Mouse (Mus musculus) T-helper 1 cell (primary cell): ENCODE measurements at regions not wholly inside any gene's neighbourhood (a gene's known extent, or its start where the extent isn't known, plus 50 kb on each side); places are given as distances from the start of the nearest gene placed in this dataset.

Experiments
- in situ Hi-C: fragments of 300-600 bp; cut with MboI, MseI; formaldehyde crosslinking; loops from one replicate; pipeline ENCODE4 v1.15.1; 2025; ENCODE audit warnings: high pct_unique_total_duplicates

GRCm38 (mm10) chr13:81852309-81852978 lies 69.6 kb downstream of the Cetn3 start:
- in situ Hi-C loops = loop anchor here (10.0 kb wide), 1 partner anchor 1482 kb away; no protein-coding TSS in a partner anchor

GRCm38 (mm10) chr13:81856072-81856471 lies 73.2 kb downstream of the Cetn3 start:
- in situ Hi-C loops = loop anchor here (10.0 kb wide), 1 partner anchor 1479 kb away; no protein-coding TSS in a partner anchor

- in situ Hi-C loops = no loop called here
These were observed 77.8 kb downstream of the Cetn3 start for GRCm38 (mm10) chr13:81860683-81861082.

- in situ Hi-C loops = no loop called here
These were observed 79.2 kb downstream of the Cetn3 start for GRCm38 (mm10) chr13:81861886-81862600.

GRCm38 (mm10) chr13:81871226-81871625 lies 88.3 kb downstream of the Cetn3 start:
- in situ Hi-C loops = no loop called here

GRCm38 (mm10) chr13:81885879-81886278 lies 103.0 kb downstream of the Cetn3 start:
- in situ Hi-C loops = no loop called here

- in situ Hi-C loops = no loop called here
These were observed 147.4 kb downstream of the Cetn3 start for GRCm38 (mm10) chr13:81930266-81930665.

GRCm38 (mm10) chr13:81931199-81931598 lies 148.3 kb downstream of the Cetn3 start:
- in situ Hi-C loops = no loop called here

GRCm38 (mm10) chr13:81937061-81937460 lies 154.2 kb downstream of the Cetn3 start:
- in situ Hi-C loops = no loop called here

GRCm38 (mm10) chr13:81944047-81944446 lies 161.2 kb downstream of the Cetn3 start:
- in situ Hi-C loops = loop anchor here (5.0 kb wide), 2 partner anchors 172 to 1708 kb away; no protein-coding TSS in a partner anchor

- in situ Hi-C loops = loop anchor here (5.0 kb wide), 2 partner anchors 172 to 1708 kb away; no protein-coding TSS in a partner anchor
These were observed 161.6 kb downstream of the Cetn3 start for GRCm38 (mm10) chr13:81944469-81944868.

GRCm38 (mm10) chr13:81945741-81946140 lies 162.9 kb downstream of the Cetn3 start:
- in situ Hi-C loops = no loop called here

GRCm38 (mm10) chr13:81965431-81965830 lies 182.6 kb downstream of the Cetn3 start:
- in situ Hi-C loops = loop anchor here (10.0 kb wide), 1 partner anchor 61 kb away; no protein-coding TSS in a partner anchor

GRCm38 (mm10) chr13:81975878-81976277 lies 193.0 kb downstream of the Cetn3 start:
- in situ Hi-C loops = no loop called here

- in situ Hi-C loops = no loop called here
These were observed 195.1 kb downstream of the Cetn3 start for GRCm38 (mm10) chr13:81978003-81978402.

- in situ Hi-C loops = no loop called here
These were observed 196.4 kb downstream of the Cetn3 start for GRCm38 (mm10) chr13:81979289-81979688.

- in situ Hi-C loops = no loop called here
These were observed 197.2 kb downstream of the Cetn3 start for GRCm38 (mm10) chr13:81980094-81980493.

- in situ Hi-C loops = no loop called here
These were observed 199.6 kb downstream of the Cetn3 start for GRCm38 (mm10) chr13:81982491-81982890.

GRCm38 (mm10) chr13:82000681-82001212 lies 217.9 kb downstream of the Cetn3 start:
- in situ Hi-C loops = no loop called here

GRCm38 (mm10) chr13:82005929-82006726 lies 223.3 kb downstream of the Cetn3 start:
- in situ Hi-C loops = no loop called here

- in situ Hi-C loops = no loop called here
These were observed 224.3 kb downstream of the Cetn3 start for GRCm38 (mm10) chr13:82007222-82007621.

- in situ Hi-C loops = no loop called here
These were observed 256.7 kb downstream of the Cetn3 start for GRCm38 (mm10) chr13:82039623-82040022.
